Mouse (Mus musculus): ENCODE data around the gene Tek.

DNA sequence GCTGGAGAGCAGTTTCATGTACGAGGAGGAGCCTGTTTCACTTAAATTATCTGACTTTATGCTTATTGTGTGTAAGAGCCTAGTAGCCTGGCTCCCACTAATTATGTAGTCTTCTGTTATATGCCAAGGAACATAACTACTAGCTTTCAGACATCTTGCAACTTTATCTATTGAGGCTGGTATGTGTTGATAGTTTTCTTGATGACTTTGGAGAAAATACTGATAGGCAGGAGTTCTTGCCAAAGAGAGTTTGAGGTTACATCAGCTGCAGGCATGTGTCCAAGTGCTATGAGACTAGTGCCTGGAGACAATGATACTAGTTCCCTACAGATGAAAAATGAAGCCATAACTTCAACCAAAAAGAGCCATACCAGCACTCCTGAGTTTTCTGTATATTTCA, 64.1 kb downstream of the Tek start:
- no peak for TF ChIP-seq CTCF (IDR thresholded peaks at IDR 0.05; ENCODE audit: low read depth, low read length)
- TF ChIP-seq POLR2A (IDR thresholded peaks at IDR 0.05; ENCODE audit: borderline replicate concordance, low read depth, low read length) = no peak
